Mouse (Mus musculus): ENCODE results near the gene Hmgb1. TPM values are rescaled to one million over a fixed set of nuclear protein-coding genes. Genes with fewer than 3 reads are reported as not detected.

Gene Hmgb1
- total RNA-seq, 2 experiments from 2014 or later: 79.8 to 103 TPM

- no peak for DNase-seq
These were observed 130.7 kb downstream of the Hmgb1 start for GRCm38 (mm10) chr5:149053352-149054168.

- DNase-seq: peak; percentile 98 to 99
These were observed 131.6 kb downstream of the Hmgb1 start for GRCm38 (mm10) chr5:149052421-149053338.

- DNase-seq: peak; percentile 90 to 93
These were observed 132.5 kb downstream of the Hmgb1 start for GRCm38 (mm10) chr5:149051571-149052420.

- peak in 1 of 2 experiments; percentile 86 for DNase-seq
These were observed 133.1 kb downstream of the Hmgb1 start for GRCm38 (mm10) chr5:149051194-149051570.

GRCm38 (mm10) chr5:149050588-149051160, 133.6 kb downstream of the Hmgb1 start:
- peak in 1 of 2 experiments; percentile 31 for DNase-seq

GRCm38 (mm10) chr5:149049435-149049834, 134.9 kb downstream of the Hmgb1 start:
- no peak for DNase-seq

- DNase-seq: no peak
These were observed 135.3 kb downstream of the Hmgb1 start for GRCm38 (mm10) chr5:149048961-149049360.

GRCm38 (mm10) chr5:149046650-149047049, 137.6 kb downstream of the Hmgb1 start:
- no peak for DNase-seq

- DNase-seq: no peak
These were observed 138.7 kb downstream of the Hmgb1 start for GRCm38 (mm10) chr5:149045470-149046085.

GRCm38 (mm10) chr5:149045054-149045453, 139.2 kb downstream of the Hmgb1 start:
- DNase-seq: no peak

GRCm38 (mm10) chr5:149044067-149044466, 140.2 kb downstream of the Hmgb1 start:
- no peak for DNase-seq

- no peak for DNase-seq
These were observed 141.0 kb downstream of the Hmgb1 start for GRCm38 (mm10) chr5:149043240-149043639.

- no peak for DNase-seq
These were observed 144.5 kb downstream of the Hmgb1 start for GRCm38 (mm10) chr5:149039825-149040224.

GRCm38 (mm10) chr5:149037729-149038128, 146.6 kb downstream of the Hmgb1 start:
- DNase-seq: peak; percentile 72 to 74

- no peak for DNase-seq
These were observed 147.4 kb downstream of the Hmgb1 start for GRCm38 (mm10) chr5:149036920-149037319.

GRCm38 (mm10) chr5:149032438-149032837, 151.9 kb downstream of the Hmgb1 start:
- DNase-seq: no peak

GRCm38 (mm10) chr5:149031199-149031750, 153.0 kb downstream of the Hmgb1 start:
- peak; percentile 76 to 83 for DNase-seq

- DNase-seq: no peak
These were observed 154.2 kb downstream of the Hmgb1 start for GRCm38 (mm10) chr5:149030103-149030502.

- DNase-seq: no peak
These were observed 155.9 kb downstream of the Hmgb1 start for GRCm38 (mm10) chr5:149028394-149028793.

GRCm38 (mm10) chr5:149027389-149027788, 156.9 kb downstream of the Hmgb1 start:
- no peak for DNase-seq

- no peak for DNase-seq
These were observed 163.2 kb downstream of the Hmgb1 start for GRCm38 (mm10) chr5:149021120-149021519.

Measured in heart, adult 18-20 months (tissue).